Mouse (Mus musculus): Measurements from ENCODE around the gene Vps13d. TPM values are rescaled to one million over a fixed set of nuclear protein-coding genes. Genes with fewer than 3 reads are reported as not detected.

The Vps13d gene
- polyA plus RNA-seq, 1 experiment from 2014 or later, result 14.1 TPM

DNA sequence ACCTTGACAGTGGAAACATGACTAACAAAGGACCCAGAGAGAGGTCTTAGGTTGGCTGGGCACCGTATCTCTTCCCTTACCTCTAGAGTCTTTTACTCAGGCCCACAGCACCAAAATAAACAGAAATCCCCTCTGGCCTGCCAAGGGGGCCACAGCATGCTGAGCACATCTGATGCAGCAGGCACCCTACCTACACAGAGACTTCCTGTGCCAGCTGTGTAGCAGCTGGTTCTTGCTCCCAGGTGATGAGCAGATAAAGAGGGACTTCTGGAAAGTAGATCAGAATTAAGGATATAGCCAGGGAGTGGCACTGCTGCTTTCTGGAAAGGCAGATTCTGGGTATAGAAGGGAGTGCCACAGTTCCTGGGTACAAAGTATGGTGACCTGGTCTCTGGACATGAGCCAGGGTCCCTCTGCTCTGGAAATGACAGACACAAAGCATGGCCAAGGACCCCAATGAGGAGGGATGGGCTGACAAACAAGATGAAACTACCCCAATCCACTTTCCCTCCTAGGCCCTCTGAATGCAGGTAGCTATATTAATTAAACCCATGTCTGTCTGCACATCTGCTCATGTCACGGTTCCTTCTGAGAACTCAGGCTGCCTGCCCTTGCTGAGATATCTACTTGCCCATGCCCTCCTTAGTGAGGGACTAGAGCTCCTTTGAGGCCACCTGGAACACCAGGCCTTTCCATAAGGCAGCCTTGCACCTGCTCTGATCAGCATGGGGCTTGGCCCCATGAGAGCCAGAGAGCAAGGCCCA lies 195.8 kb downstream of the Vps13d start:
- peak overlapping the region; percentile 18; the same call in 1 of the 2 replicates for H3K9ac ChIP-seq (ENCODE audit: low read length)

GRCm38 (mm10) chr4:144997887-144998658 lies 196.7 kb downstream of the Vps13d start:
- H3K9me3 ChIP-seq (ENCODE audit: control insufficient read depth, low read length), result no peaks in the 10 kb centered on the region
- no peak overlapping the region for H3K4me3 ChIP-seq (ENCODE audit: low read depth, low read length)
- no peak for ATAC-seq (replicated peaks; ENCODE audit: low FRiP score, low TSS enrichment, low read depth)
- H3K36me3 ChIP-seq (ENCODE audit: control insufficient read depth, insufficient read depth, low read length), result no peaks in the 10 kb centered on the region; the same call in 1 of the 2 replicates
- peaks cover 51% of the 10 kb centered on the region for H3K4me1 ChIP-seq (replicated peaks; ENCODE audit: control insufficient read depth, insufficient read depth, low read length)
- peak overlapping the region; percentile 95 for H3K27ac ChIP-seq (ENCODE audit: low read depth)
- WGBS, result 40% methylated on average over 3 of the region's 3 CpGs
- H3K9ac ChIP-seq (ENCODE audit: low read length), result no peak overlapping the region
- H3K27me3 ChIP-seq (replicated peaks; ENCODE audit: control insufficient read depth, insufficient read depth, low read length), result no peaks in the 10 kb centered on the region
- DNase-seq (ENCODE audit: low spot score), result no peak
- no peak overlapping the region for H3K4me2 ChIP-seq (ENCODE audit: low read length)

More for the DNA sequence above, 195.8 kb downstream of the Vps13d start:
- H3K4me1 ChIP-seq (replicated peaks; ENCODE audit: control insufficient read depth, insufficient read depth, low read length), result peaks cover 44% of the 10 kb centered on the region
- H3K27ac ChIP-seq (ENCODE audit: low read depth), result peak overlapping the region; percentile 95
- no peaks in the 10 kb centered on the region for H3K9me3 ChIP-seq (ENCODE audit: control insufficient read depth, low read length)
- no peaks in the 10 kb centered on the region for H3K27me3 ChIP-seq (replicated peaks; ENCODE audit: control insufficient read depth, insufficient read depth, low read length)
- H3K36me3 ChIP-seq (ENCODE audit: control insufficient read depth, insufficient read depth, low read length), result no peaks in the 10 kb centered on the region; the same call in 1 of the 2 replicates
- 71% methylated on average over 2 of the region's 2 CpGs for WGBS
- no peak for ATAC-seq (replicated peaks; ENCODE audit: low FRiP score, low TSS enrichment, low read depth)
- H3K4me2 ChIP-seq (ENCODE audit: low read length), result peak overlapping the region; percentile 25; the same call in 1 of the 2 replicates
- no peak overlapping the region for H3K4me3 ChIP-seq (ENCODE audit: low read depth, low read length)
- DNase-seq (ENCODE audit: low spot score), result no peak

DNA sequence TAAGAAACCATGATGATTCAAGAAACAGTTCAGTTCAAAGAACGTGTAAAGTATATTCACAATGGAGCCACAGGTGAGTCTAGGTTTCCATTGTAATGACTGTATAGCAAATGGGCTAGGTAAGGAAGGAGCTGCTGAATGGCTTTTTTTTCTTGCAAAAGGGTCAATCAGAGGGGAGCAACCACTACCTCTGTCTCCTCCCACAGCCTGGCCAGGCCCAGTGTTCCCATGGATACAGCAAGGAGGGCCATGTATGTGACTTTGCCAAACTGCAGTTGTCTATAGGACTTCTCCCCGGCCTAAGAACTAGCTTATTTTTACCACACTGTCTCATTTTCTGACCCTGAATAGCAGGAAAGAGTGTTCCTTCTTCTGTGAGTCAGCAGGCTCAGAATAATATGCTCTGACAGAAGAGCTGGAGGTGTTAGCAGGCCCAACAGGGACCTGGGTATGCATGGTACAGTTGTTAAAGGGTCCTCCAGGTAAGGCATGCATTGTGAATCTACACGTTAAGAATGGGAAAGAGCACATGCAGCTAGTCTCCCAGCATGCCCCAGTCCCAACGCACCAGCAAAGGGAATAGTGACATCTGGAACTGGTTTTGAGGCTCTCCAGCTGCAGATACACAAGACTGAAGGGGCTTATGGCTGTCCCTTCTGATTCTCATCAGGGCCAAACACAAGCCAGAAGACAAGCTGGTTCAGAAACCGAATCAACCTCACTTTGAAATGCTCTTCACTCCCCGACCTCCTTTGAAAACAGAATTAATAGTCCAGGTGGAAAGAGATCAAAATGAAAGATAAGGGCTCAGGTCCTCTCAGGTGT lies 197.6 kb downstream of the Vps13d start:
- ATAC-seq (replicated peaks; ENCODE audit: low FRiP score, low TSS enrichment, low read depth) (no peak), DNase-seq (ENCODE audit: low spot score) (no peak)
- H3K36me3 ChIP-seq (ENCODE audit: control insufficient read depth, insufficient read depth, low read length), result no peaks in the 10 kb centered on the region; the same call in 1 of the 2 replicates
- H3K4me2 ChIP-seq (ENCODE audit: low read length), result no peak overlapping the region
- no peak overlapping the region for H3K4me3 ChIP-seq (ENCODE audit: low read depth, low read length)
- H3K27ac ChIP-seq (ENCODE audit: low read depth), result no peak overlapping the region
- 63% methylated on average over 6 of the region's 6 CpGs for WGBS
- H3K4me1 ChIP-seq (replicated peaks; ENCODE audit: control insufficient read depth, insufficient read depth, low read length), result peaks cover 54% of the 10 kb centered on the region
- no peaks in the 10 kb centered on the region for H3K27me3 ChIP-seq (replicated peaks; ENCODE audit: control insufficient read depth, insufficient read depth, low read length)
- H3K9me3 ChIP-seq (ENCODE audit: control insufficient read depth, low read length), result no peaks in the 10 kb centered on the region
- H3K9ac ChIP-seq (ENCODE audit: low read length), result no peak overlapping the region

- ATAC-seq (replicated peaks; ENCODE audit: low FRiP score, low TSS enrichment, low read depth), result no peak
- Histone ChIP-seq H3K27ac (ENCODE audit: low read depth) (no peak overlapping the region), H3K9me3 (ENCODE audit: control insufficient read depth, low read length) (no peaks in the 10 kb centered on the region), H3K4me1 (replicated peaks; ENCODE audit: control insufficient read depth, insufficient read depth, low read length) (peaks cover 50% of the 10 kb centered on the region), H3K4me3 (ENCODE audit: low read depth, low read length) (no peak overlapping the region), H3K27me3 (replicated peaks; ENCODE audit: control insufficient read depth, insufficient read depth, low read length) (no peaks in the 10 kb centered on the region), H3K4me2 (ENCODE audit: low read length) (no peak overlapping the region), H3K36me3 (ENCODE audit: control insufficient read depth, insufficient read depth, low read length) (no peaks in the 10 kb centered on the region), H3K9ac (ENCODE audit: low read length) (no peak overlapping the region)
- no peak for DNase-seq (ENCODE audit: low spot score)
- 64% methylated on average over 1 of the region's 1 CpGs for WGBS
Observed at GRCm38 (mm10) chr4:144995826-144996225, 199.0 kb downstream of the Vps13d start.

GRCm38 (mm10) chr4:144993047-144993917 lies 201.5 kb downstream of the Vps13d start:
- WGBS, result 43% methylated on average over 9 of the region's 9 CpGs
- Histone ChIP-seq H3K9ac (ENCODE audit: low read length) (no peak overlapping the region), H3K36me3 (ENCODE audit: control insufficient read depth, insufficient read depth, low read length) (no peaks in the 10 kb centered on the region), H3K27me3 (replicated peaks; ENCODE audit: control insufficient read depth, insufficient read depth, low read length) (no peaks in the 10 kb centered on the region), H3K4me1 (replicated peaks; ENCODE audit: control insufficient read depth, insufficient read depth, low read length) (peaks cover 47% of the 10 kb centered on the region), H3K9me3 (ENCODE audit: control insufficient read depth, low read length) (no peaks in the 10 kb centered on the region), H3K4me3 (ENCODE audit: low read depth, low read length) (no peak overlapping the region), H3K27ac (ENCODE audit: low read depth) (no peak overlapping the region), H3K4me2 (ENCODE audit: low read length) (no peak overlapping the region)
- no peak for DNase-seq (ENCODE audit: low spot score)
- no peak for ATAC-seq (replicated peaks; ENCODE audit: low FRiP score, low TSS enrichment, low read depth)

DNA sequence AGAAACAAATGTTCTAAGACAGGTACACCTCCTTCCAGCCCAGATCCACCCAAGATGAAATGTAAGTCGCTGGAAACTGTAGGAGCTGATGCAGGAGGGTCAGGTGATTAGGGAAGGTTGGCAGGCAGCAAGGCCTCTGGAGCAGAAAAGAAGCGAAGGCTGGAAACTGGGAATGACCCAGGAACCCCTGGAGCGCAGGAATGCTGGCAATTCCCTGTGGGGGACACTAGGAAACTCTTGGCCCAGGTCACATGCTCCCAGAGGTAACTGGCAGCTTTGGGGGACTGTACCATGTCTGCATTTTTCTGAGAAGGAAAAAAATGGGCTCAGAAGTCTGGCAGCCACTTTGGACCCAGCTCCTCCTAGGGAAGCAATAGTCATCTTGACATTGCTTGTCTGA lies 202.4 kb downstream of the Vps13d start:
- WGBS, result 57% methylated on average over 3 of the region's 3 CpGs
- H3K9me3 ChIP-seq (ENCODE audit: control insufficient read depth, low read length), result no peaks in the 10 kb centered on the region
- ATAC-seq (replicated peaks; ENCODE audit: low FRiP score, low TSS enrichment, low read depth) (no peak), DNase-seq (ENCODE audit: low spot score) (no peak)
- no peaks in the 10 kb centered on the region for H3K36me3 ChIP-seq (ENCODE audit: control insufficient read depth, insufficient read depth, low read length)
- H3K4me2 ChIP-seq (ENCODE audit: low read length), result no peak overlapping the region
- H3K4me1 ChIP-seq (replicated peaks; ENCODE audit: control insufficient read depth, insufficient read depth, low read length), result peaks cover 39% of the 10 kb centered on the region
- H3K27me3 ChIP-seq (replicated peaks; ENCODE audit: control insufficient read depth, insufficient read depth, low read length), result no peaks in the 10 kb centered on the region
- no peak overlapping the region for H3K4me3 ChIP-seq (ENCODE audit: low read depth, low read length)
- H3K9ac ChIP-seq (ENCODE audit: low read length), result no peak overlapping the region
- no peak overlapping the region for H3K27ac ChIP-seq (ENCODE audit: low read depth)

GRCm38 (mm10) chr4:144988443-144989206 lies 206.2 kb downstream of the Vps13d start:
- H3K27me3 ChIP-seq (replicated peaks; ENCODE audit: control insufficient read depth, insufficient read depth, low read length), result no peaks in the 10 kb centered on the region
- DNase-seq (ENCODE audit: low spot score), result no peak
- ATAC-seq (replicated peaks; ENCODE audit: low FRiP score, low TSS enrichment, low read depth), result no peak
- no peak overlapping the region for H3K9ac ChIP-seq (ENCODE audit: low read length)
- no peaks in the 10 kb centered on the region for H3K36me3 ChIP-seq (ENCODE audit: control insufficient read depth, insufficient read depth, low read length)
- H3K27ac ChIP-seq (ENCODE audit: low read depth), result no peak overlapping the region
- 47% methylated on average over 5 of the region's 5 CpGs for WGBS
- no peaks in the 10 kb centered on the region for H3K9me3 ChIP-seq (ENCODE audit: control insufficient read depth, low read length)
- H3K4me3 ChIP-seq (ENCODE audit: low read depth, low read length), result no peak overlapping the region
- no peak overlapping the region for H3K4me2 ChIP-seq (ENCODE audit: low read length)
- peaks cover 27% of the 10 kb centered on the region for H3K4me1 ChIP-seq (replicated peaks; ENCODE audit: control insufficient read depth, insufficient read depth, low read length)

Data from intestine, embryonic 14.5 days (tissue).